Mouse (Mus musculus) liver, embryonic 14.5 days (tissue): ENCODE results near the gene Gm10073.

Source experiments
- CTCF ChIP-seq: IDR thresholded peaks from 2 replicates; pipeline ENCODE4 v1.5.1; 2016; ENCODE audit warnings: antibody characterized with exemption, low read depth, control low read depth
- EP300 ChIP-seq: IDR thresholded peaks from 2 replicates; pipeline ENCODE4 v1.6.1; 2016; ENCODE audit warnings: antibody characterized with exemption, low read depth

- TF ChIP-seq CTCF (no peak), EP300 (no peak)
Observed at GRCm38 (mm10) chr8:106559844-106560243, 13.4 kb downstream of the Gm10073 start.
